Mouse (Mus musculus): ENCODE data around the gene Tstd2. TPM values are rescaled to one million over a fixed set of nuclear protein-coding genes. Genes with fewer than 3 reads are reported as not detected.
A peak's percentile ranks its signal among the peaks of the same experiment; 100 is the strongest.

Tstd2 gene
- total RNA-seq (2014; rRNA removed) (25.1 and 27.6 TPM in 2 replicates), polyA plus RNA-seq (2015; fragmentation: Nextera tagmentation; extraction: Ambion mirVana) (16.3 and 18.9 TPM in 2 replicates)

GRCm38 (mm10) chr4:46138287-46139222, at the start of gene Tstd2, which contains the start of gene Ncbp1:
Gene Tstd2 (minus strand): TSS chr4:46138694.
Gene Ncbp1 (plus strand): TSS chr4:46138613.
- H3K9ac ChIP-seq (replicated peaks; ENCODE audit: low read length, poor library complexity, severe bottlenecking) = peak within 1 kb of the TSS; percentile 89
- H3K4me1 ChIP-seq (ENCODE audit: insufficient read depth, low read length) = peaks cover 15% of the 10 kb centered on the region
- no peaks in the 10 kb centered on the region for H3K27me3 ChIP-seq (ENCODE audit: insufficient read depth, low read length)
- no peaks in the 10 kb centered on the region for H3K9me3 ChIP-seq (ENCODE audit: low read length)
- H3K4me3 ChIP-seq (ENCODE audit: low read depth, low read length) = peak within 1 kb of the TSS; percentile 81
- DNase-seq (ENCODE audit: low spot score) (peak; percentile 94), ATAC-seq (ENCODE audit: low FRiP score) (peak; percentile 90)
- peak within 1 kb of the TSS; percentile 92 for H3K27ac ChIP-seq (ENCODE audit: low read depth, low read length)
- peak within 1 kb of the TSS; percentile 65 for H3K4me2 ChIP-seq (ENCODE audit: low read depth, low read length, poor library complexity, severe bottlenecking)
- no peak; the same call in 1 of the 2 replicates for TF ChIP-seq CTCF (IDR thresholded peaks at IDR 0.05)
- WGBS = under 1% methylated on average over 73 of the region's 90 CpGs
- H3K36me3 ChIP-seq (ENCODE audit: insufficient read depth, low read length) = peaks cover 6% of the 10 kb centered on the region

DNA sequence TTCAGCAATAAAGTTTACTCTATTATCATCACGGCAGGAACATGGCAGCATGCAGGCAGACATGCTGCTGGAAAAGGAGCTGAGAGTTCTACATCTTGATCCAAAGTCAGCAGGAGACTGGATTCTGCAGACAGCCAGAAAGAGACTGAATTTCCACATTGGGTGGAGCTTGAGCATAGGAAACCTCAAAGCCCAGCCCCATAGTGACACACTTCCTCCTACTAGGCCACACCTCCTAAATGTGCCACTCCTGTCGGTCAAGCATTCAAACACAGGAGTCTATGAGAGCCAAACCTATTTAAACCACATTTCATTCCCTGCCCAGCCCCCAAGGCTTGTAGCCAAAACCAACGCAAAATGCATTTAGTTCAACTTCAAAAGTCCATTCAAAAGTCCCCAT, 48.0 kb upstream of the Tstd2 start:
- no peak overlapping the region for H3K9ac ChIP-seq (replicated peaks; ENCODE audit: low read length, poor library complexity, severe bottlenecking)
- no peaks in the 10 kb centered on the region for H3K9me3 ChIP-seq (ENCODE audit: low read length)
- H3K4me3 ChIP-seq (ENCODE audit: low read depth, low read length) = no peak overlapping the region
- H3K27me3 ChIP-seq (ENCODE audit: insufficient read depth, low read length) = no peaks in the 10 kb centered on the region
- H3K4me2 ChIP-seq (ENCODE audit: low read depth, low read length, poor library complexity, severe bottlenecking) = no peak overlapping the region
- no peak for TF ChIP-seq CTCF (IDR thresholded peaks at IDR 0.05)
- no peak for DNase-seq (ENCODE audit: low spot score)
- no peak overlapping the region for H3K27ac ChIP-seq (ENCODE audit: low read depth, low read length)
- WGBS = 76% methylated on average over 3 of the region's 3 CpGs
- no peaks in the 10 kb centered on the region for H3K4me1 ChIP-seq (ENCODE audit: insufficient read depth, low read length)
- no peak for ATAC-seq (ENCODE audit: low FRiP score)
- peaks cover 53% of the 10 kb centered on the region for H3K36me3 ChIP-seq (ENCODE audit: insufficient read depth, low read length)

DNA sequence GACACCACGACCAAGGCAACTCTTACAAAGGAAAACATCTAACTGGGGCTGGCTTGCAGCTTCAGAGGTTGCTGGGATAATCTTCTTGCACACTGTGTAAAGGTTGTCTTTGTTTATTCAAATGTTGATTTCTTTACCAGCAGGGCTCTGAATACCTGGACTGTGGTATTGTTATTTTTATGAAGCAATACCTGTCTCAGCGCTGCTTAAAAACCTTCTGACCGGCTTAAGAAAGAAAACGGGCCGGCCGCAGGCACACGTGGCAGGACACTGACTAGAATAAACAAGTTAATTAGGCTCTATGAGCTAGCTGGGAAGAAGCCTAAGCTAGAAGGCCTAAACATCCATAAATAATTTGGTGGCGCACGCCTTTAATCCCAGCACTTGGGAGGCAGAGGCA, 47.4 kb upstream of the Tstd2 start:
- H3K36me3 ChIP-seq (ENCODE audit: insufficient read depth, low read length) = peaks cover 54% of the 10 kb centered on the region
- no peaks in the 10 kb centered on the region for H3K9me3 ChIP-seq (ENCODE audit: low read length)
- ATAC-seq (ENCODE audit: low FRiP score) (no peak), DNase-seq (ENCODE audit: low spot score) (no peak)
- 80% methylated on average over 9 of the region's 9 CpGs for WGBS
- no peak overlapping the region for H3K9ac ChIP-seq (replicated peaks; ENCODE audit: low read length, poor library complexity, severe bottlenecking)
- H3K4me3 ChIP-seq (ENCODE audit: low read depth, low read length) = no peak overlapping the region
- H3K4me2 ChIP-seq (ENCODE audit: low read depth, low read length, poor library complexity, severe bottlenecking) = no peak overlapping the region
- no peaks in the 10 kb centered on the region for H3K27me3 ChIP-seq (ENCODE audit: insufficient read depth, low read length)
- TF ChIP-seq CTCF (IDR thresholded peaks at IDR 0.05) = no peak
- no peaks in the 10 kb centered on the region for H3K4me1 ChIP-seq (ENCODE audit: insufficient read depth, low read length)
- no peak overlapping the region for H3K27ac ChIP-seq (ENCODE audit: low read depth, low read length)

- no peak overlapping the region for H3K4me3 ChIP-seq (ENCODE audit: low read depth, low read length)
- H3K9me3 ChIP-seq (ENCODE audit: low read length) = no peaks in the 10 kb centered on the region
- H3K36me3 ChIP-seq (ENCODE audit: insufficient read depth, low read length) = peaks cover 50% of the 10 kb centered on the region
- TF ChIP-seq CTCF (IDR thresholded peaks at IDR 0.05) = no peak
- ATAC-seq (ENCODE audit: low FRiP score) (no peak), DNase-seq (ENCODE audit: low spot score) (no peak)
- no peaks in the 10 kb centered on the region for H3K4me1 ChIP-seq (ENCODE audit: insufficient read depth, low read length)
- H3K27ac ChIP-seq (ENCODE audit: low read depth, low read length) = no peak overlapping the region
- 82% methylated on average over 8 of the region's 8 CpGs for WGBS
- no peak overlapping the region for H3K9ac ChIP-seq (replicated peaks; ENCODE audit: low read length, poor library complexity, severe bottlenecking)
- no peak overlapping the region for H3K4me2 ChIP-seq (ENCODE audit: low read depth, low read length, poor library complexity, severe bottlenecking)
- no peaks in the 10 kb centered on the region for H3K27me3 ChIP-seq (ENCODE audit: insufficient read depth, low read length)
These were observed 46.9 kb upstream of the Tstd2 start for GRCm38 (mm10) chr4:46185423-46185822.

GRCm38 (mm10) chr4:46182181-46182580, 43.7 kb upstream of the Tstd2 start:
- Histone ChIP-seq H3K4me2 (ENCODE audit: low read depth, low read length, poor library complexity, severe bottlenecking) (no peak overlapping the region), H3K27me3 (ENCODE audit: insufficient read depth, low read length) (no peaks in the 10 kb centered on the region), H3K9ac (replicated peaks; ENCODE audit: low read length, poor library complexity, severe bottlenecking) (no peak overlapping the region), H3K4me1 (ENCODE audit: insufficient read depth, low read length) (no peaks in the 10 kb centered on the region), H3K27ac (ENCODE audit: low read depth, low read length) (no peak overlapping the region), H3K36me3 (ENCODE audit: insufficient read depth, low read length) (peaks cover 59% of the 10 kb centered on the region), H3K9me3 (ENCODE audit: low read length) (no peaks in the 10 kb centered on the region), H3K4me3 (ENCODE audit: low read depth, low read length) (no peak overlapping the region)
- WGBS = 91% methylated on average over 7 of the region's 7 CpGs
- no peak for DNase-seq (ENCODE audit: low spot score)
- no peak for TF ChIP-seq CTCF (IDR thresholded peaks at IDR 0.05)
- no peak for ATAC-seq (ENCODE audit: low FRiP score)

GRCm38 (mm10) chr4:46181168-46181567, 42.7 kb upstream of the Tstd2 start:
- Histone ChIP-seq H3K27ac (ENCODE audit: low read depth, low read length) (no peak overlapping the region), H3K9me3 (ENCODE audit: low read length) (no peaks in the 10 kb centered on the region), H3K4me1 (ENCODE audit: insufficient read depth, low read length) (no peaks in the 10 kb centered on the region), H3K9ac (replicated peaks; ENCODE audit: low read length, poor library complexity, severe bottlenecking) (no peak overlapping the region), H3K4me3 (ENCODE audit: low read depth, low read length) (no peak overlapping the region), H3K27me3 (ENCODE audit: insufficient read depth, low read length) (no peaks in the 10 kb centered on the region), H3K4me2 (ENCODE audit: low read depth, low read length, poor library complexity, severe bottlenecking) (no peak overlapping the region), H3K36me3 (ENCODE audit: insufficient read depth, low read length) (peaks cover 61% of the 10 kb centered on the region)
- ATAC-seq (ENCODE audit: low FRiP score) (no peak), DNase-seq (ENCODE audit: low spot score) (no peak)
- TF ChIP-seq CTCF (IDR thresholded peaks at IDR 0.05) = no peak
- WGBS = 76% methylated on average over 6 of the region's 6 CpGs

Measured in midbrain, postnatal 0 days (tissue).